Mouse (Mus musculus) retina, adult 2 months (tissue): ENCODE measurements around the gene Colgalt1.

Source experiments
- DNase-seq: peaks from one replicate; pipeline ENCODE4 v3.0.0-alpha.2; 2012; ENCODE audit warnings: low read depth, low spot score

Gene Colgalt1

GRCm38 (mm10) chr8:71591017-71591416, 19.8 kb upstream of the Colgalt1 start:
- DNase-seq = no peak

GRCm38 (mm10) chr8:71591471-71592373, 19.1 kb upstream of the Colgalt1 start, which contains the start of gene Pgls:
Gene Pgls, plus strand, starts transcription at chr8:71592176.
- peak; percentile 87 for DNase-seq

- peak; percentile 56 for DNase-seq
These were observed 18.2 kb upstream of the Colgalt1 start for GRCm38 (mm10) chr8:71592374-71593170.

- no peak for DNase-seq
These were observed 17.1 kb upstream of the Colgalt1 start for GRCm38 (mm10) chr8:71593556-71594323.

GRCm38 (mm10) chr8:71594324-71594722, 16.5 kb upstream of the Colgalt1 start:
- no peak for DNase-seq

- peak; percentile 63 for DNase-seq
These were observed 14.9 kb upstream of the Colgalt1 start for GRCm38 (mm10) chr8:71595862-71596261.

- no peak for DNase-seq
These were observed 14.4 kb upstream of the Colgalt1 start for GRCm38 (mm10) chr8:71596384-71596783.

- DNase-seq = no peak
These were observed 14.0 kb upstream of the Colgalt1 start for GRCm38 (mm10) chr8:71596798-71597197.

- DNase-seq = no peak
These were observed 13.3 kb upstream of the Colgalt1 start, which contains the start of gene Fam129c for GRCm38 (mm10) chr8:71597451-71597850. Gene Fam129c, plus strand, starts transcription at chr8:71597648.

GRCm38 (mm10) chr8:71598375-71598774, 12.4 kb upstream of the Colgalt1 start:
- no peak for DNase-seq

GRCm38 (mm10) chr8:71598841-71599240, 12.0 kb upstream of the Colgalt1 start:
- no peak for DNase-seq

- DNase-seq = no peak
These were observed 8.7 kb upstream of the Colgalt1 start for GRCm38 (mm10) chr8:71601939-71602665.

GRCm38 (mm10) chr8:71602666-71603334, 8.0 kb upstream of the Colgalt1 start:
- peak; percentile 70 for DNase-seq

- DNase-seq = no peak
These were observed 6.8 kb upstream of the Colgalt1 start for GRCm38 (mm10) chr8:71604021-71604420.

- no peak for DNase-seq
These were observed 1.3 kb downstream of the Colgalt1 start for GRCm38 (mm10) chr8:71612141-71612540.

- DNase-seq = no peak
These were observed 2.6 kb downstream of the Colgalt1 start for GRCm38 (mm10) chr8:71613418-71613817.

- DNase-seq = no peak
These were observed 9.0 kb downstream of the Colgalt1 start for GRCm38 (mm10) chr8:71619786-71620185.

- no peak for DNase-seq
These were observed 14.3 kb downstream of the Colgalt1 start for GRCm38 (mm10) chr8:71625088-71625487.

GRCm38 (mm10) chr8:71626753-71627152, 16.0 kb downstream of the Colgalt1 start:
- no peak for DNase-seq
